Mouse (Mus musculus) lung, postnatal 0 days (tissue): Measurements from ENCODE around the gene Klhl9.

Source experiments
- CTCF ChIP-seq: IDR thresholded peaks from 2 replicates; pipeline ENCODE4 v1.5.1; 2016; ENCODE audit warnings: antibody characterized with exemption, mild to moderate bottlenecking
- EP300 ChIP-seq: IDR thresholded peaks from 2 replicates; pipeline ENCODE4 v1.6.1; 2016; ENCODE audit warnings: antibody characterized with exemption, mild to moderate bottlenecking, control low read depth

DNA sequence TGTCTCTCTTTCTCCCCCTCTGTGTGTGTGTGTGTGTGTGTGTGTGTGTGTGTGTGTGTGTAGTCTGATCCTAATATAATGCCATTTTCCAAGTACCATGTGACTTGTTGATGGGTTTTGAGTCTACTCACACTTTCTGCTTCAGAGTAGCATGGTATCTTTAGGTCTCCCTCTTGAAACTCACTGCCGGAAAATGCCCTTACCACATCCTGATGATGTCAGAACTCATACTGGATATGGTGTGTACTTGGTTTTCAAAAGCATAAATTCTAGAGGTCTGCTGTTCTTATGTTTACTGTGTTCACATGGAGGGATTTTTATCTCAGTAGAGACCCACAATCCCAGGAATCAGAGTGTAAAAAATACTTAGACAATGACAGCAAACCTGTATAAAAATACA, 29.7 kb downstream of the Klhl9 start:
- no peak for TF ChIP-seq CTCF
- TF ChIP-seq EP300: no peak
